Mouse (Mus musculus): ENCODE data around the gene Arhgap32.

DNA sequence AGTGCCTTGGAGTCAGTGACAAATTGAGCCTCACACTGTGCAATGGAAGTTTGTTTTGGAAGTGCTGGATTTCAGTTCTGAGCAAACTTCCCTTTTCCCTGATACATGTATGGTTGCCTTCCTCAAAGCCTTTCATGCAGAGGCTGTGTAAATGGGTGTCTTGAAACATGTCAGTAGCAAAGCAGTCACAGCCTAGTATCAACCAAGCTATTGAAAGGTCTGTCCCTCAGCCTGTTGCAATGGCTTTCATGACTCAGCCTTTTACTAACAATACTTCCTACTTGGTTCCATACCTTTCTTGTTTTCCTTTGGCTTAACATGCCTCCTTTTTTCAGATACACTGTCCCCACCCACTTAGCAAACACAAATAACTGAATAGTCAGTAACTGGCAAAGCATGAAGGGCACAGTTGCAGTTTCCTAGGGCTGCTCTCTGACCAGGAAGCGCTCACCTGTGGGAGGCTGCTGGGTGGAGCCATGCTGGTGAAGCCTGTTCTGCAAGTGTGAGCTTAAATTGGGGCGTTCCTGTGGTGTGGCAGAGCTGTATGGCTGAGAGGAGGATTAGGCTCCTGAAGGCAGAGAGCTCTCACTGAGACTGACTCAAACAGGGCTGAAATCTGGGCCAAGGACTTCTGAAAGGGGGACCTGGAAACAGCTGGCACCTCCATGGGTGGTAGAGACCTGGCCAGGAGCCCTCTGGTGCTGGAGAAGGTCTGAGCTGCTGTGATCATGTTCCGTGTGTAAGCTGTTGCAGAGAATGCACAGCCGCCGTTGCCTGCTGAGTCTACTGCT, 108.0 kb downstream of the Arhgap32 start:
- TF ChIP-seq CTCF (IDR thresholded peaks at IDR 0.05; ENCODE audit: low read depth, low read length): no peak
- no peak for TF ChIP-seq POLR2A (IDR thresholded peaks at IDR 0.05; ENCODE audit: insufficient read depth, low read length)
- TF ChIP-seq EP300 (IDR thresholded peaks at IDR 0.05; ENCODE audit: insufficient read depth, low read depth, low read length): peak; percentile 61; the same call in 1 of the 2 replicates

All from ES-Bruce4 (cell line).